Mouse (Mus musculus) neutrophil, adult 5-6 weeks (primary cell): ENCODE measurements around the gene Morf4l1. TPM values are rescaled to one million over a fixed set of nuclear protein-coding genes. Genes with fewer than 3 reads are reported as not detected.

Experiments used
- ATAC-seq: fragments of 151-379, 151-347 bp; 2 replicates; pipeline ENCODE4 v1.8.0; 2017; ENCODE audit warnings: mild to moderate bottlenecking, moderate TSS enrichment; ENCODE audit not compliant: insufficient number of reproducible peaks, poor library complexity, low FRiP score, severe bottlenecking; ENCODE audit errors: extremely low read depth
- total RNA-seq: library from RNA; stranded (forward); fragments of 200-1000 nt; gene quantifications from 2 replicates; pipeline ENCODE4 v1.2.3, GENCODE M21; 2017

The Morf4l1 gene
- 264 and 267 TPM in 2 replicates for total RNA-seq

DNA sequence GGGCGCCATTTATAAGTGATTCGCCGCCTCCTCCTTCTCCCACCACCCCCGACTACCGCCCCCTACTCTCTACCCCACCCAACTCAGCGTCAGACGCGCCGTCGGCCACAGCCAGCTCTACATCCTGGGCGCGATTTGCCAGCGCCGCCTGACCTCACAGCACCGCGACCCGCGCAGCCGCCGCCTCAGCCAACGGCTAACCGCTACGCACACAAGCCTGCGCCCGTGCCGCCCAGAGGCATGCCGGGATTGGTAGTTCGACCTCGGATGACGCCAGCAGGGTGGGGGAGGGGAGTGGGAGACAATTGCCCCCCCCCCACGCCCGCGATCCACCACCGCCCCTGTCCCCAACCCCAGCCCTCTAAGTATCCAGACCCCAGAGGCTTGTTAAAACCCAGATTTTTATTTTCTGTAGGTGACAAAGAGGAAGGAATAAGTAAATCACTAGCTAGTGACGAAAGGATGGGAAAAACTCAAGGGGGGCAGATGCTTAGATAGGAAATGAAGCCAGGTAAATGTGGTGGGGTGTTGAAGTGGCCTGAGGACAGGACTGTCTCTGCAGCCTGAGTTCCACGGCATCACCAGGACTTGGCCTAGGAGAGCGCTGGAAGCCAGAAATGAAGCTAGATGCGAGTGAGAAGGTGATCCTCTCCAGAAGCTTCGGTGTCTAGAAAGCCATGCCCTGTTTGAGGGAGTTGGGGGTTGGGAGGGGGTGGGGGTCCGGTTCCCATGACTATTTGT is at the start of gene Morf4l1:
Gene Morf4l1, minus strand, starts transcription at position 208 of the 741 bp plus-strand sequence.
- peak; percentile 84 for ATAC-seq

DNA sequence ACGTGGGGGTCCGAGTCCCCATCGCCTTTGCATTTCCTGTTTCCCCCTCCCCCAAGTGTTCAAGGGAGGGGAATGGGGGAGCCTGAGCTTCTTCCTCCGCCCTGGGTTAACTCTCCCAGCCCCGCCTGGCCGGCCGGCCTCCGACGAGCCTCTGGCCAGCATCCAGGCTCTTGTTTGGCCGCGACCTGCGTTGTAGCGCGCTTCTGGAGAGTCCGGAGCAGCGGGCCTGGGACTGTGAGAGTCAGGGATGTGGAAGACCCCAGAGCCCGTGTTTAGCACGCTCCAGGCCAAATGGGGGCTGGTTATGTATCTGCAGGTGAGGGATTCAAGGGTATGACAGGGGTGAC is 49.1 kb upstream of the Morf4l1 start:
- no peak for ATAC-seq

DNA sequence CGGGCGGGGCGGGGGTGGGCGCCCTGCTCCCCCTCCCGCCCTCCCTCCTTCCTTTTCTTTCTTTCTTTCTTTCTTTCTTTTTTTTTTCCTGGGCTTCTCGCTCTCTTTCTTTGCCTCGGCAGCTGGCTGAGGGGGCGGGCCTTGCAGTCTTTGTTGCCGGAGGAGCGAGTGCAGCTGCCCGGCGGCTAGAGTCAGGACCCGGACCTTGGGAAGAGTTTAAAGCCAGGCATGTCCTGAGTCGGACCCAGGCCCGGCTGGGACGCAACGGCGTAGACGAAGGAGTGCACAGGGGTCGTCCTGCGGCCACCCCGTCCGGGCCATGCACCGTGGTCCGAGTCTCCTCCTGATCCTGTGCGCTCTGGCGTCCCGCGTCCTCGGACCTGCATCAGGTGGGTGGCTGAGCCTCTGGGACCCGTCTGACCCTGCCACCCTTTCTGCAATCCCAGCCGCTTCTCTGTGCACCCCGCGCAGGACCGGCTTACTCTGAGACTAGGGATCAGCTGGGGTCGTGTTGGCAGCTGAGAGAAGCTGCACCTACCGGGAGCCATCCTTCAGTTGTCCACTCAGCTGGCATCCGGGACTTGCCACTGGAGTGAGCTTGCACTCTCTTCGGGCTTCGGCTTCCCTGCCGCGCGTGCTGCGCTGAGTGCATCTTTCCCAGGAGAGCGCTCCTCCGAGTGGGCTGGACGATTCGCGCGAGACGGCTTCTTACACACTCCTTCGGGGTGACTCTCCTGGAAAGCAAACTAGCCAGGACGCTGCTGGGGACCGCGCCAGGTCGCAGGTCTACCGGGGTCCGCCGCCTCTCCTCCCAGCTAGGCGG is 48.6 kb upstream of the Morf4l1 start, which contains the start of gene Adamts7:
Gene Adamts7, plus strand, starts transcription at position 144 of the 823 bp plus-strand sequence.
- no peak for ATAC-seq

DNA sequence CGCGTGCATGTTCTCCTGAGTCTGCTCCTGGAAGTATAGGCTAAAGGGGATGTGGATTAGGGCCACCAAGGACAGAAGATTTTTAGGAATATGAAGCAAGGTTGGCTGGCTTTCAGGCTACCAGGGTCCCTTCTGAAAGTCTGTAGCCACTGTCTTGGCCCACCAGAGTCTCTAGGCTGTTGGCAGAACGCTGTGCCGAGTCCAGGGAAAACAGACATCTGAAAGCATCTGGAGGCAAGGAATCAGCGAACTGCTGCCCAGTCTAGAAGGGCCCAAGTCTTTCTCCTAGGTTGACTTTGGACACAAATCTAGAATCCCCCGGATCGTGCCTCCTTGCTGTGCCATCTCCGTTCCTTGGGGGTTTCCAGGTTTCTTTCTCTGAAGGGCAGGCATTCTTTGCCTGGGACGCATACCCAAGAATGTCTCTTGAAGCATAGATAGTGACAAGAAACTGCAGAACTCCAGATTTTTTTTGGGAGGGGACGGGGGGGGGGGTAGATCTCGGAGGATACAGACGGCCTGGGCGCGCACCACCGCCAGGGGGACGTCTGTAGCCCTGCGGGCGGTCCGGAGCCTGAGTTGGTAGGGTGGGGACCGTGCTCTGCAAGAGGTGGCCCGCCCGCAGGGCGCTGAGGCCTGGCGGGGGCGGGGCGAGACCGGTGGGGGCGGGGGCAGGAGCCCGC is 47.8 kb upstream of the Morf4l1 start:
- no peak for ATAC-seq

DNA sequence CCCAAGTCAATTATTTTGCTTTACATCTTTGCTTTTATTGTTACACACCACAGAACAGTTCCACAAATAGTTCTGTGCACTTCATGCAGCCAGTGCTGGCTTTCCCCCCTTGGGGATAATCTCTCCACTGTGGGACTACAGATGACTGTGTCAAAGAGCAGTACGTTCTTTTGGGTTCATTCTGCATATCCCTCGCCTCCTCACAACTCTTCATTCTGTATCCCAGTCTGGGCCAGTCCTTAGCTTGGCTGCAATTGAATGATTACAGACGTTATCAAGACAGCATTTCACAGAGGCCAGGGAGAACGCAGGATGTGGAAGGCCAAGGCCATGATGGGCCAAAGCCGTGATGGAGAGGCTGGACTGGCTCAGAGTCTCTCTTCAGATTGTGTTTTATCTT is 32.3 kb upstream of the Morf4l1 start:
- ATAC-seq, result no peak

DNA sequence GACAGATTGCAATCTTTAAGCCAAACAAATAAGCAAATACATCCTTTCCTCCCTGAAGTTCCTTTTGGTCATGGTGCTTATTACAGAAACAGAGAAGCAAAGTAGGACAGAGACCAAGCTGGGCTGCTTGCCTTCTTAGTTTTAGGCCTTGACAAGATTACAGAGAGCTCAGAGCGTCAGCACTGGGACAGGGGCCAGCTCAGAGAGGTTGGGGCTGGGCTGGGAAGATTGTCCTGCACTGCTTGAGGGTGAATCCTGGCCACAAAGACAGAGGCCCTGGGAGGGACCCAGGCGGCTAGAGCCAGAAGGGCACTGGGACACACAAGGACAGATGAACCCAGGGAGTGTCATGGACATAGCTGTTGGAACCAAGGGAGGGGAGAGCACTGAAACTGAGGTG is 31.2 kb upstream of the Morf4l1 start:
- ATAC-seq, result no peak

DNA sequence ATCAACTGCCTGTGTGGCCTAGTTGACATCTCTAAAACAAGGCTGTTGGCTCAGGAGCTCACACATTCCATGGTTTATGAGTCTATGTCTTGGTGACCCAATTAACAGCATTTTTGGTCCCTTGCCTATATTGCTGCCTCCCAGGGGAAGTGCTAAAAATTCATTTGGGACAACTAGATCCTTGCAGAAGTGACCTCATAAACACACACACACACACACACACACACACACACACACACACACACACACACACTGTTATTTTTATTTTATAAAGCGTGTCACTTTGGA is 22.0 kb upstream of the Morf4l1 start:
- no peak for ATAC-seq

DNA sequence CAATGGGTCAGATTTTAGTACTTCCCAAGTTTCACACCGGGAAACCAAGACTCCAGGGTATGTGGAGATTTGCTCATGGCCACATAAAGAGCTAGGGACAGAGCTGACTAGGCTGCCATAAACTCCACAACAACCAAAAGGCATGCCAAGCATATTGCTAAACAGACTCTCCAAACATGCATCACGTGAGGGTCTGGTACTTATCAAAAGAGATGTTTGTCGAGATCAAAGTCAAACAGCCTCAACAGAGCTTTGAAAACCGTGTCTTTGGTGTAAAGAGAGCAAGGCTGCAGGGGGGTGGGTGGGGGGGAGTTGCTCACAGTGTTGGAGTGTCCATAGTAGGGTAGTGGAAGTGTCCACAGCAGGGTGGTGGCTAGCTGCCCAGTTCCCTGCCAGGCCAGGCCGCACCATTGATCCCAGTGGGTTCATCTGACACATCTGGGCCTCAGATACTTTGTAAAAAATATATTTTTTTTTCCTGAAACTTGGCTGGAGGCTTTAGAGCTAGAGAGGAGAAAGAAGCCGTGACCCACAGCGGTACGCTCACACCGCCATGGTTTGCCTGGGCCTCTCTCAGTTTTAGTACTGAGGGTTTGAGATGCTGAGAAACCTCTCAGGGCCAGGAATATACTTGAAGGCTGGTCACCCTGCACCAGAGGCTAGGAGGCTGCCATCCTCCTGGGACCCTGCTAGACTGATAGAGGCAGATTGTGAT is 21.5 kb upstream of the Morf4l1 start:
- no peak for ATAC-seq

DNA sequence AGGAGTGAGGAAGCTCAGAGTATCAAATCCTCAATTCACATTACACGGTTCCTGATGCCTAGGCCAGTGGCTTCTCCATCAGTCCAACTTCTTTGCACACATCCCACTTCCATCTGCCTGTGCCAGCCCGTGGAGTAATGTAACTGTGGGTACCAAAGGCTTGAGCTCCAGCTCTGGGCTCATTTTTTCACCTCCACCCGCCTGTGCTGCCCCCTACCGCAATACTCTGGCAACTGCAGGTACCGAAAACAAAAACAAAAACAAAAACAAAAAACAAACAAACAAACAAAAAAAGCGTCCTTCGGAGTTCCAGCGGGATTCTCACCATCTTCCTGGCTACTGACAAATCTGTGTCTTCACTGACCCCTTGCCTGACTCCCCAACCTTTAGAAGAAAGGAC is 20.9 kb upstream of the Morf4l1 start:
- ATAC-seq, result no peak

DNA sequence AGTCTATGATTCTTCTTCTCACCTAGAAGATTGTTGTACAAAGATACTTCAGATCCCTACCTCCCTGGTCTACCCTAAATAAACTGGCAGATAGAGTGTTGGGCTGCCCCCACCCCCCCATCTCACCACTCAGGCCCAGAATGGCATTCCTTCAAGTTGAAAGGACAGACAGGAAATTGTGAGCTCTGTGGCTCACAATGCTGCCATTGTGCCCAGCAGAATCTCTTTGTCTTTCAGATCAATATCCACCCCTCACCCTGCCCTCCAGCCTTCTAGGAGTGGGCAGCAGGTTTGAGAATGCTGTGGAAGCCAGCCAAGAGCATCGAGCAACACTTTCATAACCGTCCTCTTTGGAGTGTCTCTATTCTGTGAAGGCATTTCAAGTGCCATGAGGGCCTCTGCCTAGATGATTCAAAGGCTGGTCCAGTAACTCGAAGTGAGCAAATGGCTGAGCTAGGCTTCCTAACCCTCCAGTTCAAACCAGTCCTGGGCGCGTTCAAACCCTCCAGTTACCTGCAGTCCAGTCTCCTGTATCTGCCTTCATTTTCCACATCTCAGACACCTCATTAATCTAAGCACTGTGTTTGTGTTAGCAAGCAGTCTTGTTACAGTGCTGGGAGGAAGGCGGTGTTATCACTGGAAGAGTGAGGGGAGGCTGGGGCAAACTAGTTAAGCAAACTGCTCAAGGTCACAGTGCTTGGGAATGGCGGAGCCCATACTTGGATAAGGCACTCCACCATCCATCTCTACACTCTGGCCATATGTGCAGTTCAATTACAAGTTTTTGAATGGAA is 19.2 kb upstream of the Morf4l1 start:
- no peak for ATAC-seq

DNA sequence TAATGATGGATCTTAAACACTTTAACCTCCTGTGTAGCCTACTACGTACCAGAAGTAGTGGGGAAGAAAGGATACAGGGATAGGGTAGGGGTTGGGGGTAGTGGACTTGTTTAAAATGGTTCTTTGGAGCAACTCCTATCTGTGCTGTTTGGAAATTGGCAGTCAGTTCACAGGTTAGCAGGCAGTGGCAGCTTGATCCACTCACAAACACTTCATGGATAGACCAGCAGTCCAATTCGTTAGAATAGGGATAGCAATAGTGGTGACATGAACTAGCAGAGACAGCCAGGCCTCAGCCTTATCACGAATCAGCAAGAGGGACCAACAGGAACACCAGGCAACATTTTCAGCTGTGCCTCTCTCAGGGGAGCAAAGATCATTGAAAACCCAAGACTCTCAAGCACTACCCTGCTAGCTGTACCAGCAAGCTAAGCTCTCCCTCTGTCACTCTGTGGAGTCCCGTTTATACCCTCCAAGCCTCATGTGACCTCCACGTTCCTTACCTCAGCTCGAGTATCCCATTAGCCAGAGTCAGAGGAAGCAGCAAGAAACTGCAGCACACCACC is 14.1 kb upstream of the Morf4l1 start:
- no peak for ATAC-seq

DNA sequence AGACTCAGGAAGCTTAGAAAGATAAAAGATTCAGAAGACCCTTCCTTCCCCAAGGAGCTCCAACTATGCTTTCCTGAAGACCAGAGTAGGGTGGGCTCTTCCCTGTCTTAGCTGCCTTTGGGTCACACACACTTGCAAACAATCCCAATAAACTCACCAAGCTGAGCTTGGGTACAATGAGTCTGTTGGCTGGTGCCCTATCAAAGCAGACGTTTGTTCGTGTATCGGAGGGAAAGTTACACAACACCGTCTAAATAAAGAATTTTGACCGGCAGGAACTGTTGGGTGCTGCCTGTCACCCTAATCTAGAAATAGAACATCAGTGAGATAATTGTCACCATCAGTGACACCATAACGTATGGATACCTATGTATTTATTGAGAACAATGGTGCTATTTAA is 12.6 kb upstream of the Morf4l1 start:
- no peak for ATAC-seq

DNA sequence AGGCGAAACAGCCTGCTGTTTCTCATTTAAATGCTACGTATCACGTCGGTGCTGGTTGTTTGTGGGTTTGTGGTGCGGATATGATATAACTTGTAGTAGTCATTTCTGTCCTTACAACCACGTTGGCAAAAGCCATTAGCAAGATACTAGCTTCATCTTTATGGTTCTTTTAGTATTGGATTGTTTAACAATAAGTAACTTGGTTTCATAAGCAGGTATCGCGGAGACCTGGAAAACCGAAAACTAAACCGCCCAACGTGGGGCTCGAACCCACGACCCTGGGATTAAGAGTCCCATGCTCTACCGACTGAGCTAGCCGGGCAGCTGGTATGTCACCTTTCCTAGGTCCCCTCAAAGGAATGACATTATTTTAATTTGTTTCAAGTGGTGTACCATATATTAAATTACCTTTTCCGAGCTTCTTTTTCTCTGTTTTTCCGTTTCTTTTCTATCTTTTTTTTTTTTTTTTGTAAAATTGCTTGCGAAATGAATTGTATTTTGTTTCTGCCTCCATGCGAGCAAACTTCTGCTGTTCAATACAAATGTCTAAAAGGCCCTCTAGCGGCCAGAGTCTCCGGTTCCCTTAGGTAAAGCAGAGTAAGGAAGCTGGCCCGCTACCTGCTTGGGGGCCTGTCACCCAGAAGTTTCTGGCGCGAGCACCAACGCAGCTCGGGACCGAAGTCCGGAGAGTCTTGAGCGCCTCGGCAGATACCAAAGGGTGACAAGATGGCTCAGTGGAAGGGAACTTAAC is 11.9 kb upstream of the Morf4l1 start:
- ATAC-seq, result peak; percentile 83

DNA sequence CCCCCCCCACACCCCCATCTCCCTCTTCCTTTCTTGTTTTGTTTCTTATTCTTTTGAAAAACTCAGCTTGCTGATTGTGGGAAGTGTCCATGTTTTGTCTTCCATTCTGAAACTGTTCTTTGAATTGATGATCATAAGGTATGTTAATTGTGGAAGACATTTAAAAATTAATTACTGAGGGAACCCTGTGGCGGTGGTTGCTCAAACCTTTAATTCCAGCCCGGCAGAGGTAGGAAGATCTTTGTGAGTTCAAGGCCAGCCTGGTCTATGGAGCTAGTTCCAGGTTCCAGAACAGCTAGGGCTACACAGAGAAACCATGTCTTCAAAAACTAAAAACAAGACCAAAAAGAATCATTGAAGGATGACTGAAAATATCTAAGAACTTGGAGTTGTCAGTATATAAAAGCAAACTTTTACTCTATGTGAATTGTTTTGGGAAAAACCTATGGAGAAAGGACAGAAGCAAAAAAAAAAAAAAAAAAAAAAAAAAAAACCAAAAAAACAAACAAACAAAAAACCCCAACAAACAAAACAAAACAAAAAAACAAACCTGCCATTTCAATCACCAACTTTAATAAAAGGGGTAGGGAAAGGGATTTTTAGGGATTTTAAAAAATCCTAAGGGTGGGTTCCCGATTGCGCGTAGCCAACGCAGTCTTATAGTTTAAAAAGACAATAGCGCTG is 11.0 kb upstream of the Morf4l1 start:
- no peak for ATAC-seq

DNA sequence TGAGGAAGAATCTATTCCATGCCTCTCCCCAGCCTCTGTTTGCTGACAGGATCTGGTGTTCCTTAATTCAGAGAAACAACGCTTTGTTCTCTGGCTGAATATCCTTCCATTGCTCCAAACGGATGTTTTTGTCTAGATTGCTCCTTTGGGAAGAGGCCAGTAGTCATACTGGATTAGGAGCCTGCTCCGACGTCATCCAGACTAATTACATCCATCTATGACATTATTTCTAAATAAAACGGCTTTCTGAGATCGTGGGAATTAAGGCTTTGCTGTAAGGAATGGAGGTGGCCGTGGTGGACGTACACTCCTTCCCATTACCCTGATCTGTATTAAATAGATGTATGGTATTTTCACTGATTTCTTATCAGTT is 10.3 kb upstream of the Morf4l1 start:
- ATAC-seq, result no peak

DNA sequence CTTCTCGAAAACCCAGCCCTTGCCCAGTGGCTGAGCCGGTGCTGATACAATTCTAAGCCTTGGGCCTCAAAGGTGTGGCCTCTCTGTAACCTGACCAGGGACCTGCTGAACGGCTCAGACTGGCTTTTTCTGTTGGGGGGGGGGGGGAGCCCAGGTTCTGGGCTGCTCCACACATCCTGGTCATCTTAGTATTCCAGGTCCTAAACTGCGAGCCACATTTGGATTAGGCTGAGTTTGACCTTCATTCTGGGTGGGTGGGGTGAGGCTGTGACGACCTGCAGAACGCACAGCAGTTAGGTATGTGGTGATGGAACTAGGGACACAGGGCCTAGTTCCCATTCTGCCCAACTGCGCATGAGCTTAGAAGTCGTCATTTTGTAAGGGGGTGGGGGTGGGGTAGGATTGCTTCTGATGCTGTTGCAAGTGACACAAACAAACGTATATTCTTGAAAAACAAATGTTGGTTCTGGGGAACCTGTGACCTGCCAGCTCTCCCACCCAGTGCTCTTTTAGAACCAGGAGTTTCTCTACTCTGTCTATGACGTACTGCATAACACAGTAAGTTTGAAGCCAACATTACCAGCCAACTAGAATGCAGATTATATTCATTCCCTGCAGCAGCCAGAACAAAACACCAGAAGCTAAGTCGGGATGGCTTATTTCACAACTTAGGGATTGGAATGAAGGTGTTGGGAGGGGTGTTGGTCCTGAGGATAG is 9.7 kb upstream of the Morf4l1 start:
- no peak for ATAC-seq
